Comparison of ENCODE assay signal across 21 mouse cellular contexts in the genomic region with DNA sequence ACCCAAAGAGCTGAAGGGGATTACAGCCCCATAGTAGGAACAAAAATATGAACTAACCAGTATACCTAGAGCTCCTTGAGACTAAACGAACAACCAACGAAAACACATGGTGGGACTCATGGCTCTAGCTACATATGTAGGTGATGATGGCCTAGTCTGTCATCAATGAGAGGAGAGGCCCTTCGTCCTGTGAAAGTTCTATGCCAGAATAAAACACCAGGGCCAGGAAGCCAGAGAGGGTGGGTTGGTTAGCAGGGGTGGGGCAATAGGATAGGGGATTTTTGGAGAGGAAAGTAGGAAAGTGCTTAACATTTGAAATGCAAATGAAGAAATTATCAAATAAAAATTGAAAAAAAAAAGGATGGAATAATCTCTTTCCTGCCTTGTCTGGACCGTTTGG. TPM values are rescaled to one million over a fixed set of nuclear protein-coding genes. Genes with fewer than 3 reads are reported as not detected.
DNase-seq lines count a peak whose midpoint lies in the region; ATAC-seq lines count a peak whose summit lies in the region.
"Not testable (repeated sequence)": the region's sequence is repeated elsewhere in the genome, so short reads cannot be mapped to it uniquely, and the experiment has no call there.
"Had no signal": no experiment of that assay in that cellular context is flagged by ENCODE, and none has a peak within 500 bp of the region (broad histone marks: within the 10 kb centered on the region; RNA-seq: fewer than 3 reads in every experiment).

No protein-coding gene starts in this region.

- not testable (repeated sequence) for H3K9me3 ChIP-seq in heart, embryonic 12.5 days (replicated peaks); intestine, embryonic 14.5 days (ENCODE audit: control insufficient read depth, low read length); limb, embryonic 11.5 days (ENCODE audit: control insufficient read depth, low read length)

- not testable (repeated sequence) for H3K9ac ChIP-seq in heart, embryonic 12.5 days; intestine, embryonic 14.5 days (ENCODE audit: low read length); limb, embryonic 11.5 days (ENCODE audit: low read length)

- H3K27me3 ChIP-seq in heart, embryonic 12.5 days (replicated peaks); intestine, embryonic 14.5 days (replicated peaks; ENCODE audit: control insufficient read depth, insufficient read depth, low read length); limb, embryonic 11.5 days (ENCODE audit: control insufficient read depth, insufficient read depth, low read length): not testable (repeated sequence)

- H3K36me3 ChIP-seq in heart, embryonic 12.5 days; intestine, embryonic 14.5 days (ENCODE audit: control insufficient read depth, insufficient read depth, low read length); limb, embryonic 11.5 days (ENCODE audit: control insufficient read depth, insufficient read depth, low read length): not testable (repeated sequence)

- 0 out of 2 replicates have a peak, but pooled peaks have one; percentile 59 for ATAC-seq in heart, embryonic 12.5 days (ENCODE audit: insufficient number of reproducible peaks, low FRiP score)
- not testable (repeated sequence) for ATAC-seq in intestine, embryonic 14.5 days (replicated peaks; ENCODE audit: low FRiP score, low TSS enrichment, low read depth)
- 0 out of 2 replicates have a peak, but pooled peaks have one; percentile 76 for ATAC-seq in limb, embryonic 11.5 days (ENCODE audit: insufficient number of reproducible peaks, low FRiP score, low TSS enrichment, low read depth)

- not testable (repeated sequence) for H3K4me3 ChIP-seq in heart, embryonic 12.5 days; intestine, embryonic 14.5 days (ENCODE audit: low read depth, low read length); limb, embryonic 11.5 days (ENCODE audit: low read depth, low read length)

- WGBS in heart, embryonic 12.5 days: 78% methylated on average over 4 of the region's 4 CpGs
- 66% methylated on average over 3 of the region's 4 CpGs for WGBS in intestine, embryonic 14.5 days
- WGBS in limb, embryonic 11.5 days: 89% methylated on average over 2 of the region's 4 CpGs

- not testable (repeated sequence) for H3K27ac ChIP-seq in heart, embryonic 12.5 days (ENCODE audit: poor library complexity, severe bottlenecking); intestine, embryonic 14.5 days (ENCODE audit: low read depth); limb, embryonic 11.5 days (replicated peaks; ENCODE audit: low read depth, low read length)

- H3K4me2 ChIP-seq in heart, embryonic 12.5 days; intestine, embryonic 14.5 days (ENCODE audit: low read length); limb, embryonic 11.5 days (ENCODE audit: low read depth, severe bottlenecking): not testable (repeated sequence)

- H3K4me1 ChIP-seq in heart, embryonic 12.5 days (replicated peaks); intestine, embryonic 14.5 days (replicated peaks; ENCODE audit: control insufficient read depth, insufficient read depth, low read length); limb, embryonic 11.5 days (ENCODE audit: control insufficient read depth, insufficient read depth, low read length): not testable (repeated sequence)

- peak; percentile 2 for DNase-seq in ES-CJ7 (ENCODE audit: low read depth, low spot score)
- DNase-seq in adrenal gland, adult 2 months: peak; percentile 6
- DNase-seq in heart, adult 11 months: peak; percentile 94
- DNase-seq in intestine, embryonic 14.5 days (ENCODE audit: low spot score): peak; percentile 45
- not testable (repeated sequence) for DNase-seq in limb, embryonic 11.5 days (ENCODE audit: low spot score)
- DNase-seq in spleen, postnatal 4 days (ENCODE audit: low spot score in 2 of 2): peak; percentile 25 to 61

RNA-seq across cellular contexts. Expression of gene Zfp600, which starts 6.3 kb away (rescaled TPM):
- total RNA-seq in adrenal gland, adult 2 months (2021): under 1 TPM in 1 of 2 experiments, not detected in 1; 0.45 TPM
- polyA plus RNA-seq in adrenal gland, adult 2 months (2012; rRNA removed): not detected in 2 replicates
- not detected in 2 replicates for polyA plus RNA-seq in heart, embryonic 12.5 days (2016; fragmentation: Nextera tagmentation; extraction: Ambion mirVana)
- not detected in 2 replicates for polyA plus RNA-seq in intestine, embryonic 14.5 days (2014; fragmentation: Nextera tagmentation; extraction: Ambion mirVana)
- not detected in 2 replicates for polyA plus RNA-seq in limb, embryonic 11.5 days (2014; fragmentation: Nextera tagmentation; extraction: Ambion mirVana)
- total RNA-seq: adrenal gland, postnatal 10 days; adrenal gland, postnatal 25 days; CH12.LX; MEL had no signal
- polyA plus RNA-seq: brain, embryonic 14.5 days; CD4-positive, CD25-positive, alpha-beta regulatory T cell, adult 4 months; embryonic facial prominence, embryonic 11.5 days; embryonic facial prominence, embryonic 13.5 days; embryonic facial prominence, embryonic 15.5 days; erythroblast, embryonic 14.5 days; forebrain, embryonic 10.5 days; forebrain, embryonic 12.5 days; forebrain, embryonic 14.5 days; forebrain, embryonic 16.5 days had no signal
